Mouse (Mus musculus) stomach, postnatal 0 days (tissue): ENCODE data around the gene Gm7324. TPM values are rescaled to one million over a fixed set of nuclear protein-coding genes. Genes with fewer than 3 reads are reported as not detected.
"Not testable (repeated sequence)": the region's sequence is repeated elsewhere in the genome, so short reads cannot be mapped to it uniquely, and the experiment has no call there.

ENCODE experiments used
- ATAC-seq: fragments of 200-750 bp; cut with Nextera tagmentation; 2 replicates; pipeline ENCODE4 v1.8.0; 2017; ENCODE audit not compliant: low FRiP score, low TSS enrichment
- DNase-seq: peaks from one replicate; pipeline ENCODE4 v3.0.0-alpha.2; 2016; ENCODE audit warnings: low spot score
- H3K27ac ChIP-seq: fragments of 300-500 bp; sonication (generic); replicated peaks from 2 replicates; pipeline ENCODE4 v1.5.1; 2014; ENCODE audit warnings: mild to moderate bottlenecking, control low read depth
- H3K27me3 ChIP-seq: fragments of 300-500 bp; sonication (generic); 2 replicates; pipeline ENCODE4 v1.6.1; 2014; ENCODE audit warnings: low read length; ENCODE audit not compliant: control insufficient read depth, insufficient read depth
- H3K36me3 ChIP-seq: fragments of 300-500 bp; sonication (generic); 2 replicates; pipeline ENCODE4 v1.6.1; 2014; ENCODE audit warnings: low read length, mixed read lengths; ENCODE audit not compliant: control insufficient read depth, insufficient read depth
- H3K4me1 ChIP-seq: fragments of 300-500 bp; sonication (generic); replicated peaks from 2 replicates; pipeline ENCODE4 v1.6.1; 2014; ENCODE audit warnings: antibody characterized with exemption; ENCODE audit not compliant: control insufficient read depth, insufficient read depth
- H3K4me2 ChIP-seq: fragments of 300-500 bp; sonication (generic); replicated peaks from 2 replicates; pipeline ENCODE4 v1.6.1; 2014; ENCODE audit warnings: low read depth, mild to moderate bottlenecking, control low read depth, moderate library complexity
- H3K4me3 ChIP-seq: fragments of 300-500 bp; sonication (generic); 2 replicates; pipeline ENCODE4 v1.5.1; 2014; ENCODE audit warnings: low read depth, low read length, control low read depth
- H3K9ac ChIP-seq: fragments of 300-500 bp; sonication (generic); 2 replicates; pipeline ENCODE4 v1.6.1; 2014; ENCODE audit warnings: mild to moderate bottlenecking, low read length, control low read depth, mixed read lengths
- H3K9me3 ChIP-seq: fragments of 300-500 bp; sonication (generic); 2 replicates; pipeline ENCODE4 v1.6.1; 2016; ENCODE audit warnings: low read length; ENCODE audit not compliant: control insufficient read depth
- WGBS: fragments of 180-500 bp; shearing (Covaris S2); extraction: QIAGEN DNeasy Blood & Tissue Kit; methylation state at CpG from one replicate; pipeline ENCODE4 v1.1.7; 2014; 5-methylcytosine and 5-hydroxymethylcytosine counted together
- polyA plus RNA-seq: library from polyadenylated mRNA; unstranded; fragments of >200 nt; fragmentation: Nextera tagmentation; extraction: Ambion mirVana; gene quantifications from 2 replicates; pipeline ENCODE4 v1.2.1, GENCODE M21; 2015

The Gm7324 gene
- polyA plus RNA-seq: 0.55 and 0.74 TPM in 2 replicates

DNA sequence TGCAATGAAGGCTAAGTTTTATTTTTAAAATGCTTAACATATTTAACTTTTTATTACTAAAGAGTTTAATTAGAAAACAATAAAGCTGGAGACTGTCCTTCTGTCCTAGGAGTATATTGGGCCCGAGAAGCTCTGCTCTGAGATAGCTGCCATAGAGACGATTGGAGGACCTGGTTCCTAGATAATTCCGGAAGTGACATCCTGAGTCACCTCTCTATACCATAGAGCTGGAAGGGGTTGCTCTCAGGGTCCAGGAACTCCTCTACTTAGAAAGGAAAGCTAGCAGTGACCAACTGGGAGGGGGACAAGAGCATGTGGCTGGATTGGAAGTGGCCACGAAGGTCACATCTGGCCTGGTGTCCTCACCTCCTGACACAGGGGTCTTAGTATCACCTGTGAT, at the start of gene Gm7324:
Gm7324 (plus strand) TSS at position 208 of the 400 bp plus-strand sequence.
- not testable (repeated sequence) for H3K27ac ChIP-seq, H3K9me3 ChIP-seq, H3K9ac ChIP-seq, H3K4me1 ChIP-seq, H3K4me3 ChIP-seq, ATAC-seq, H3K4me2 ChIP-seq, H3K36me3 ChIP-seq, H3K27me3 ChIP-seq, DNase-seq
- WGBS: 84% methylated on average over 4 of the region's 4 CpGs

DNA sequence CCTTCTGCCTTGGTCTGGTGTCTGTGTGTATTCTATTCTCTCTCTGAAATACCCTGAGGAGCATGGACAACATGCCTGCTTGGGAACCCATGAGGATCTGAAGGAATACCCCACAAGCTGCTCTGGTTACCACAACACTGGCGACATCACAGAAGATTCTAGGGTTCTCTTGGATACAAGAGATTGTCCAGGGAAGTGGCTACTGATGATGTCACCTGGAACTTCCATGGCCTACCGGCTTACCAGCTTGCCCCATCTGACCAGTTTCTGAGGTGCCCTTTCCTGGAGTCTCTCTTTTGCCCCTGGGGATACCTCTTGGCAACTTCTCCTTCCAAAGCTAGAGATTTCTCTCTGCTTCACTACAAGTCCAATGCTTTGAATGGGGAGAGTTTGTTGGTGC, 20.5 kb upstream of the Gm7324 start, which contains the start of gene Gm8165:
Gm8165 (minus strand) TSS at position 101 of the 400 bp plus-strand sequence.
- not testable (repeated sequence) for H3K4me3 ChIP-seq, H3K9me3 ChIP-seq, H3K9ac ChIP-seq, H3K27ac ChIP-seq, H3K4me1 ChIP-seq, H3K4me2 ChIP-seq, H3K27me3 ChIP-seq, DNase-seq, ATAC-seq, H3K36me3 ChIP-seq
- WGBS: no CpG with 5 or more reads among the region's 2 CpGs

DNA sequence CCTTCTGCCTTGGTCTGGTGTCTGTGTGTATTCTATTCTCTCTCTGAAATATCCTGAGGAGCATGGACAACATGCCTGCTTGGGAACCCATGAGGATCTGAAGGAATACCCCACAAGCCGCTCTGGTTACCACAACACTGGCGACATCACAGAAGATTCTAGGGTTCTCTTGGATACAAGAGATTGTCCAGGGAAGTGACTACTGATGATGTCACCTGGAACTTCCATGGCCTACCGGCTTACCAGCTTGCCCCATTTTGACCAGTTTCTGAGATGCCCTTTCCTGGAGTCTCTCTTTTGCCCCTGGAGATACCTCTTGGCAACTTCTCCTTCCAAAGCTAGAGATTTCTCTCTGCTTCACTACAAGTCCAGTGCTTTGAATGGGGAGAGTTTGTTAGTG, 29.8 kb downstream of the Gm7324 start, which contains the start of gene Gm16506:
Gm16506 (minus strand) TSS at position 101 of the 400 bp plus-strand sequence.
- not testable (repeated sequence) for ATAC-seq, H3K4me1 ChIP-seq, H3K4me3 ChIP-seq, H3K27me3 ChIP-seq, H3K9ac ChIP-seq, H3K36me3 ChIP-seq, H3K4me2 ChIP-seq, DNase-seq, H3K27ac ChIP-seq, H3K9me3 ChIP-seq
- WGBS: 100% methylated on average over 1 of the region's 3 CpGs

DNA sequence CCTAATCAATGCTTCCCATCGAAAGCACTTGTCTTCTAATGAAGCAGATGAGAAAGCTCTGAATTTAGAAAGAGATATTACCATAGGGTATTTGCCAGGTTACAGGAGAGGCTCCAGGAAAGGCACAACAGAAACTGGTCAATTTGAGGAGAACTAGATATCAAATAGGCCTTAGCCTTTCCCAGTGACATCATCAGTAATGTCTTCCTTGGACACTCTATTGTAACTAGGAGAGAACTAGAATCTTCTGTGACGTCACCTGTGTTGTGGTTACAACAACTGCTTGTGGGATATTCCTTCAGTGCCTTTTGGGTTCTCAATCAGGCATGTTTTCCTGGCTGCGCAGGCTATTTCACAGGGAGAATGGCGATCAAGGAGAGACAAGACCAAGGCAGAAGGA, 49.9 kb downstream of the Gm7324 start, which contains the start of gene Gm6526:
Gm6526 (plus strand) TSS at position 301 of the 400 bp plus-strand sequence.
- H3K4me3 ChIP-seq, H3K27ac ChIP-seq, H3K4me1 ChIP-seq, DNase-seq, H3K4me2 ChIP-seq, ATAC-seq, H3K9me3 ChIP-seq, H3K36me3 ChIP-seq, H3K9ac ChIP-seq, H3K27me3 ChIP-seq: not testable (repeated sequence)
- 75% methylated on average over 4 of the region's 4 CpGs for WGBS

Other genes with a start within 250 kb of the Gm7324 start
- not detected in 2 replicates for gene Gm5799, start 154.3 kb upstream of the Gm7324 start, polyA plus RNA-seq
- gene Gm17654, start 118.7 kb upstream of the Gm7324 start, polyA plus RNA-seq: not detected in 2 replicates
- gene Gm10375, start 89.8 kb upstream of the Gm7324 start, polyA plus RNA-seq: not detected in 2 replicates
- gene Gm8165, start 20.6 kb upstream of the Gm7324 start, polyA plus RNA-seq: not detected in 2 replicates
- gene Gm16506, start 29.7 kb downstream of the Gm7324 start, polyA plus RNA-seq: not detected in 2 replicates
- gene Gm6526, start 50.0 kb downstream of the Gm7324 start, polyA plus RNA-seq: not detected in 2 replicates
- gene Gm8180, start 86.9 kb downstream of the Gm7324 start, polyA plus RNA-seq: not detected in 2 replicates
- gene Ear1, start 177.7 kb downstream of the Gm7324 start, polyA plus RNA-seq: 0.41 and 0.67 TPM in 2 replicates
- gene Ear10, start 225.7 kb downstream of the Gm7324 start, polyA plus RNA-seq: not detected in 2 replicates
- gene Gm8113, start 227.6 kb downstream of the Gm7324 start, polyA plus RNA-seq: 3.2 and 3.6 TPM in 2 replicates